Mouse (Mus musculus): ENCODE data around the gene Tmem97. TPM values are rescaled to one million over a fixed set of nuclear protein-coding genes. Genes with fewer than 3 reads are reported as not detected.
"Not testable (repeated sequence)": the region's sequence is repeated elsewhere in the genome, so short reads cannot be mapped to it uniquely, and the experiment has no call there.

The Tmem97 gene
- total RNA-seq, 1 experiment from 2014 or later: 70.1 TPM

GRCm38 (mm10) chr11:78549491-78549987 is 1.0 kb downstream of the Tmem97 start:
- DNase-seq: no peak

GRCm38 (mm10) chr11:78547718-78548460 is 2.7 kb downstream of the Tmem97 start:
- no peak for DNase-seq

GRCm38 (mm10) chr11:78545181-78545580 is 5.4 kb downstream of the Tmem97 start:
- DNase-seq: no peak

- no peak for DNase-seq
These were observed 6.0 kb downstream of the Tmem97 start for GRCm38 (mm10) chr11:78544449-78545111.

- DNase-seq: no peak
These were observed 10.2 kb downstream of the Tmem97 start for GRCm38 (mm10) chr11:78540358-78540757.

- DNase-seq: no peak
These were observed 13.9 kb downstream of the Tmem97 start for GRCm38 (mm10) chr11:78536690-78537084.

GRCm38 (mm10) chr11:78536080-78536689 is 14.4 kb downstream of the Tmem97 start, which contains the start of the genes Tnfaip1 and Ift20:
TSS of gene Tnfaip1 (minus strand) at chr11:78536332.
TSS of gene Ift20 (plus strand) at chr11:78536361.
- DNase-seq: peak; percentile 94

GRCm38 (mm10) chr11:78535376-78536079 is 15.0 kb downstream of the Tmem97 start:
- DNase-seq: no peak

- DNase-seq: no peak
These were observed 16.1 kb downstream of the Tmem97 start for GRCm38 (mm10) chr11:78534516-78534915.

GRCm38 (mm10) chr11:78531515-78531914 is 19.1 kb downstream of the Tmem97 start:
- DNase-seq: not testable (repeated sequence)

- DNase-seq: peak; percentile 32
These were observed 19.5 kb downstream of the Tmem97 start for GRCm38 (mm10) chr11:78531046-78531445.

GRCm38 (mm10) chr11:78530001-78530400 is 20.6 kb downstream of the Tmem97 start:
- DNase-seq: no peak

- no peak for DNase-seq
These were observed 21.9 kb downstream of the Tmem97 start for GRCm38 (mm10) chr11:78528714-78529113.

- DNase-seq: no peak
These were observed 25.7 kb downstream of the Tmem97 start for GRCm38 (mm10) chr11:78524838-78525237.

- DNase-seq: no peak
These were observed 27.2 kb downstream of the Tmem97 start for GRCm38 (mm10) chr11:78523241-78523955.

GRCm38 (mm10) chr11:78522481-78522997 is 28.0 kb downstream of the Tmem97 start:
- DNase-seq: no peak

GRCm38 (mm10) chr11:78521880-78522279 is 28.7 kb downstream of the Tmem97 start:
- DNase-seq: no peak

GRCm38 (mm10) chr11:78518931-78519330 is 31.6 kb downstream of the Tmem97 start:
- DNase-seq: no peak

GRCm38 (mm10) chr11:78515549-78516325 is 34.8 kb downstream of the Tmem97 start:
- DNase-seq: no peak

- no peak for DNase-seq
These were observed 37.3 kb downstream of the Tmem97 start for GRCm38 (mm10) chr11:78513106-78513790.

Measured in adrenal gland, postnatal 25 days (tissue).